Mouse (Mus musculus) ES-E14 (cell line): Measurements from ENCODE around the gene Atp2a3. TPM values are rescaled to one million over a fixed set of nuclear protein-coding genes. Genes with fewer than 3 reads are reported as not detected.

Experiments used
- DNase-seq: peaks from one replicate; pipeline ENCODE4 v3.0.0-alpha.2; 2013; ENCODE audit warnings: low read depth, low spot score
- H3K27ac ChIP-seq: 2 replicates; pipeline ENCODE4 v1.5.1; 2012; ENCODE audit warnings: low read depth, mild to moderate bottlenecking, low read length, moderate library complexity, mixed read lengths; ENCODE audit not compliant: poor library complexity, insufficient read depth, severe bottlenecking
- H3K36me3 ChIP-seq: 2 replicates; pipeline ENCODE4 v1.6.1; 2012; ENCODE audit warnings: mild to moderate bottlenecking, low read length, moderate library complexity, mixed read lengths; ENCODE audit not compliant: control insufficient read depth, poor library complexity, insufficient read depth, severe bottlenecking
- H3K4me1 ChIP-seq, 2 experiments: fragments of 150-350 bp in 1 of 2; sonication (generic) in 1 of 2; 2 replicates each; pipeline ENCODE4 v1.6.1; 2012; ENCODE audit warnings: low read length in 2 of 2, mild to moderate bottlenecking in 1 of 2, mixed read lengths in 1 of 2; ENCODE audit not compliant: control insufficient read depth in 2 of 2, insufficient read depth in 2 of 2, poor library complexity in 1 of 2
- H3K4me3 ChIP-seq, 2 experiments: fragments of 150-350 bp in 1 of 2; sonication (generic) in 1 of 2; 2 replicates each; pipeline ENCODE4 v1.5.1; 2012; ENCODE audit warnings: low read length in 2 of 2, low read depth in 1 of 2, mild to moderate bottlenecking in 1 of 2, mixed read lengths in 1 of 2; ENCODE audit not compliant: insufficient read depth in 1 of 2, poor library complexity in 1 of 2, severe bottlenecking in 1 of 2
- H3K9ac ChIP-seq: 2 replicates; pipeline ENCODE4 v1.6.1; 2012; ENCODE audit warnings: low read depth, mild to moderate bottlenecking, low read length, mixed read lengths; ENCODE audit not compliant: poor library complexity, insufficient read depth, severe bottlenecking
- H3K9me3 ChIP-seq: fragments of 150-350 bp; sonication (generic); 2 replicates; pipeline ENCODE4 v1.6.1; 2012; ENCODE audit warnings: low read depth, mild to moderate bottlenecking, low read length; ENCODE audit not compliant: control insufficient read depth, insufficient read depth
- CHD2 ChIP-seq: IDR thresholded peaks from 2 replicates; pipeline ENCODE4 v1.6.1; 2014; ENCODE audit warnings: mild to moderate bottlenecking, low read depth, low read length, inconsistent platforms
- HCFC1 ChIP-seq: IDR thresholded peaks from 2 replicates; pipeline ENCODE4 v1.6.1; 2012; ENCODE audit warnings: low read length, inconsistent platforms, borderline replicate concordance; ENCODE audit not compliant: insufficient read depth
- MAFK ChIP-seq: IDR thresholded peaks from 2 replicates; pipeline ENCODE4 v1.6.1; 2014; ENCODE audit warnings: mild to moderate bottlenecking, low read depth, low read length, inconsistent platforms; ENCODE audit not compliant: insufficient read depth
- ZC3H11A ChIP-seq: IDR thresholded peaks from 2 replicates; pipeline ENCODE4 v1.6.1; 2012; ENCODE audit warnings: low read depth, mild to moderate bottlenecking, inconsistent platforms, low read length, borderline replicate concordance
- ZNF384 ChIP-seq: IDR thresholded peaks from 2 replicates; pipeline ENCODE4 v1.6.1; 2012; ENCODE audit warnings: low read depth, low read length, inconsistent platforms
- in situ Hi-C, 2 experiments: fragments of 600-800 bp; cut with MboI; formaldehyde crosslinking; loops; one replicate each; pipeline ENCODE4 v1.15.1; 2025; ENCODE audit warnings: low sequenced_read_pairs in 2 of 2, inconsistent platforms in 1 of 2; ENCODE audit not compliant: unreplicated experiment in 2 of 2
- total RNA-seq: library from RNA; depleted of rRNA; stranded (reverse); fragments of 300-350 nt; gene quantifications from 2 replicates; pipeline ENCODE4 v1.2.3, GENCODE M21; 2012

Gene Atp2a3
- total RNA-seq, 1 experiment = 10.7 TPM

DNA sequence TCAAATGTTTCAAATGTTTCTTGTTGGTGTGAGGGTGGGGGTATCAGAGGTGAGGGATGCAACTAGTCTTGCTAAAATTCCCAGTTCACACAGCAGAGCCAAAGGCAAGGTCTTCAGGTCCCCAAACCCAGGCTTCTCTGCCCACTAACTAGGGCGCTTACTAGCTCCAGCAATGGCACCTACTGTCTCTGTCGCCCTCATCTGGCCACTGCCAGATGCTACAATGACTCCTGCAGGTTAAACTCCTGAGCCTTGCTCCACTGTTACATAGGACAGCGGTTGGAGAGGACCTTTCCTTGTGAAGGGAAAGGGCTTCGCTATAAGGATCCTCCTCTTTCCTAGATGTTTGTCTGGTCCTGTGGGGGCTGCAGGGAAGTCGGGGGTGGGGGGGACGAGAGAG is 40.1 kb downstream of the Atp2a3 start:
- no peak overlapping the region for H3K4me3 ChIP-seq
- no peak overlapping the region for H3K9ac ChIP-seq
- no peaks in the 10 kb centered on the region for H3K36me3 ChIP-seq
- peak; percentile 51 for DNase-seq
- in situ Hi-C loops = no loop called here
- H3K27ac ChIP-seq = no peak overlapping the region
- TF ChIP-seq ZC3H11A (peak; percentile 96), CHD2 (no peak)
- no peaks in the 10 kb centered on the region for H3K9me3 ChIP-seq
- peaks cover 0 to 5% of the 10 kb centered on the region in 2 experiments; a peak in 1 of 4 replicates for H3K4me1 ChIP-seq

- no peak overlapping the region for H3K27ac ChIP-seq
- H3K4me3 ChIP-seq = no peak overlapping the region
- TF ChIP-seq HCFC1 = 0 out of 2 replicates have a peak, but pooled peaks have one; percentile 23
- TF ChIP-seq MAFK = no peak
- TF ChIP-seq ZC3H11A = peak; percentile 72
- no peaks in the 10 kb centered on the region for H3K9me3 ChIP-seq
- in situ Hi-C loops = no loop called here
- DNase-seq = peak; percentile 75
- no peak overlapping the region for H3K9ac ChIP-seq
- H3K36me3 ChIP-seq = no peaks in the 10 kb centered on the region
- no peaks in the 10 kb centered on the region for H3K4me1 ChIP-seq
Observed at GRCm38 (mm10) chr11:73006377-73006776, 45.4 kb downstream of the Atp2a3 start.

GRCm38 (mm10) chr11:73007113-73007512 is 46.1 kb downstream of the Atp2a3 start:
- DNase-seq = no peak
- Histone ChIP-seq H3K9ac (no peak overlapping the region), H3K9me3 (no peaks in the 10 kb centered on the region), H3K4me3 (no peak overlapping the region), H3K27ac (no peak overlapping the region), H3K4me1 (no peaks in the 10 kb centered on the region), H3K36me3 (no peaks in the 10 kb centered on the region)
- TF ChIP-seq HCFC1 = no peak
- no peak for TF ChIP-seq MAFK
- TF ChIP-seq ZNF384 = no peak
- no peak for TF ChIP-seq CHD2
- TF ChIP-seq ZC3H11A = no peak
- in situ Hi-C loops = no loop called here

GRCm38 (mm10) chr11:73007698-73008481 is 46.9 kb downstream of the Atp2a3 start:
- H3K27ac ChIP-seq = no peak overlapping the region
- DNase-seq = no peak

DNA sequence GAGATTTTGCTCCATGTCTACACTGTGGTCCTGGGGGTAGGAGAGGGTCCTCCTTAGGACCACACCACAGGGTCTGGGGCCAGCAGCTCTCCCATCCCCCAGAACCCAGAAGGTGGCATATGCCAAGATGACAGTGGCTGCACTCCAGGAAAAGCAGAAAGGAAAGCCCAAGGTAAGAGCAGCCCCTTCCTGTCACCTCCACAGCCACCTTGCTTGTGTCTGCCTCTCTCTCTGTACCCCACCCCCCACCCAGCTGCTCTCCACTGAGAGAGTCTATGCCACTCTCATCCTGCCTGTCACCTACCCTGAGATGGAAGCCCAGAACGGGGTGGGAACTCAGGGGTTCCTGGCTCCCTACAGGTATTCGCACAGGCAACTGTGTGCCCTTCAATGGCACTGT is 47.9 kb downstream of the Atp2a3 start:
- no peak overlapping the region for H3K27ac ChIP-seq

More at GRCm38 (mm10) chr11:73007698-73008481, 46.9 kb downstream of the Atp2a3 start:
- TF ChIP-seq MAFK = no peak
- TF ChIP-seq ZC3H11A = peak; percentile 46; the same call in 1 of the 2 replicates
- in situ Hi-C loops = no loop called here
- H3K9me3 ChIP-seq = no peaks in the 10 kb centered on the region
- no peak overlapping the region for H3K4me3 ChIP-seq
- H3K4me1 ChIP-seq = no peaks in the 10 kb centered on the region
- no peaks in the 10 kb centered on the region for H3K36me3 ChIP-seq
- H3K9ac ChIP-seq = no peak overlapping the region

More for the DNA sequence above, 47.9 kb downstream of the Atp2a3 start:
- H3K9ac ChIP-seq = no peak overlapping the region
- no peaks in the 10 kb centered on the region for H3K36me3 ChIP-seq
- no peak overlapping the region for H3K4me3 ChIP-seq
- H3K4me1 ChIP-seq = no peaks in the 10 kb centered on the region
- no peak for DNase-seq
- no peak for TF ChIP-seq ZC3H11A
- no peak for TF ChIP-seq CHD2
- no peak for TF ChIP-seq HCFC1
- no peak for TF ChIP-seq MAFK
- TF ChIP-seq ZNF384 = no peak
- H3K9me3 ChIP-seq = no peaks in the 10 kb centered on the region
- in situ Hi-C loops = no loop called here
